Comparison of ENCODE assay signal across 8 mouse cellular contexts in the genomic region with DNA sequence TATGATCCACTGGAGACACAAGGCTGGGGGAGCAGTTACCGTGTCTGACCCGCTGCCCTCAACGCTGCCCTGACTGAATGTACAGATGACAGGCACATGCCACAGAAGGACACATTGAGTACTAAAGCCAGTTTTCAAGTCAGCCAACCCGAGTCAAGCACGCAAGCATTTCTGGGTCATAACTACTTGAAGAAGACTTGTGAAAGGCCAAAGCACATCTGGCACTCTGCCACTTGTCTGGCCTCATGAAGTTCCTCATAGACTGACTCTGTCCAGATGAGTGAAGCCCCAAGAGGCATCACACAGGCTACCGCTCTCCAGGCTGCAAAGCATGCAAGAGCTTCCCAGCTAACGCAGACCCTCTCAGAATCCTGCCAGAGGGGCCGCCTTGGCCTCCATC. TPM values are rescaled to one million over a fixed set of nuclear protein-coding genes. Genes with fewer than 3 reads are reported as not detected.
DNase-seq lines count a peak whose midpoint lies in the region; ATAC-seq and TF ChIP-seq lines count a peak whose summit lies in the region.

No protein-coding gene starts in this region.

- peaks cover 4% of the 10 kb centered on the region; the same call in 1 of the 2 replicates for H3K36me3 ChIP-seq in liver, adult 2 months (ENCODE audit: control insufficient read depth, insufficient read depth, low read length)
- no peaks in the 10 kb centered on the region for H3K36me3 ChIP-seq in liver, embryonic 11.5 days (ENCODE audit: control insufficient read depth, insufficient read depth, low read length)

- no peak overlapping the region for H3K4me3 ChIP-seq in liver, adult 2 months (ENCODE audit: insufficient read depth, low read depth, low read length)
- no peak overlapping the region for H3K4me3 ChIP-seq in liver, embryonic 11.5 days (ENCODE audit: low read depth, low read length)
- no peak overlapping the region for H3K4me3 ChIP-seq in brown adipose tissue, adult 24 weeks (ENCODE audit: insufficient read depth, low read depth, low read length)

- no peak for TF ChIP-seq CTCF in liver, adult 2 months (IDR thresholded peaks at IDR 0.05; ENCODE audit: low read depth, low read length)

- WGBS in liver, adult 2 months: 85% methylated on average over 8 of the region's 8 CpGs
- WGBS in liver, embryonic 11.5 days: 90% methylated on average over 8 of the region's 8 CpGs

- ATAC-seq in liver, embryonic 11.5 days (replicated peaks; ENCODE audit: low FRiP score): no peak

- DNase-seq in liver, adult 2 months (ENCODE audit: extremely low read depth, low read depth, low spot score): peak; percentile 57
- DNase-seq in liver, embryonic 11.5 days (ENCODE audit: low spot score): no peak
- DNase-seq in kidney, adult 9 months: peak; percentile 83
- DNase-seq in monocyte, adult 2 months (ENCODE audit: low read depth in 1 of 2, low spot score in 2 of 2): peak; percentile 27 to 61
- no peak for DNase-seq in cerebellum, postnatal 4 days (ENCODE audit: low spot score in 2 of 2)
- DNase-seq in frontal cortex, postnatal 25 days (ENCODE audit: low spot score in 2 of 2): no peak
- no peak for DNase-seq in neural tube, embryonic 10.5 days (ENCODE audit: extremely low spot score, low spot score)

- H3K9me3 ChIP-seq in liver, embryonic 11.5 days (ENCODE audit: control insufficient read depth, low read length): no peaks in the 10 kb centered on the region

- no peaks in the 10 kb centered on the region for H3K27me3 ChIP-seq in liver, adult 2 months (ENCODE audit: control insufficient read depth, insufficient read depth, low read length)
- H3K27me3 ChIP-seq in liver, embryonic 11.5 days (replicated peaks; ENCODE audit: control insufficient read depth, insufficient read depth, low read length): no peaks in the 10 kb centered on the region

- no peak overlapping the region for H3K4me2 ChIP-seq in liver, embryonic 11.5 days

- no peak overlapping the region for H3K9ac ChIP-seq in liver, adult 2 months (ENCODE audit: low read depth, low read length)
- H3K9ac ChIP-seq in liver, embryonic 11.5 days (ENCODE audit: low read depth, low read length): no peak overlapping the region

- no peaks in the 10 kb centered on the region; the same call in 1 of the 2 replicates for H3K79me2 ChIP-seq in liver, adult 2 months (ENCODE audit: control insufficient read depth, insufficient read depth, low read length)

- peaks cover 4% of the 10 kb centered on the region; the same call in 1 of the 2 replicates for H3K4me1 ChIP-seq in liver, adult 2 months (ENCODE audit: control insufficient read depth, insufficient read depth, low read length)
- H3K4me1 ChIP-seq in liver, embryonic 11.5 days (replicated peaks; ENCODE audit: control insufficient read depth, insufficient read depth, low read length): no peaks in the 10 kb centered on the region
- H3K4me1 ChIP-seq in brown adipose tissue, adult 24 weeks (ENCODE audit: control insufficient read depth, insufficient read depth, insufficient read length, low read length): peaks cover 5% of the 10 kb centered on the region

- TF ChIP-seq POLR2A in liver, adult 2 months (IDR thresholded peaks at IDR 0.05; ENCODE audit: extremely low read depth, insufficient read depth, low read length): no peak

- no peak overlapping the region for H3K27ac ChIP-seq in liver, adult 2 months (replicated peaks; ENCODE audit: insufficient read depth, low read depth, low read length)
- no peak overlapping the region for H3K27ac ChIP-seq in liver, embryonic 11.5 days (ENCODE audit: low read depth, low read length)
- H3K27ac ChIP-seq in brown adipose tissue, adult 24 weeks (replicated peaks; ENCODE audit: low read depth, low read length): peak overlapping the region; percentile 66

RNA-seq across cellular contexts. Expression of gene Gpr183, which starts 31.8 kb away (rescaled TPM):
- 0.37 and 0.67 TPM in 2 replicates for total RNA-seq in liver, adult 2 months (2014; rRNA removed)
- polyA plus RNA-seq in liver, adult 2 months (2012; rRNA removed): 0.17 and 0.26 TPM in 2 replicates
- 3.2 and 3.9 TPM in 2 replicates for polyA plus RNA-seq in liver, embryonic 11.5 days (2014; fragmentation: Nextera tagmentation; extraction: Ambion mirVana)
- 1.3 TPM in 2 replicates for polyA plus RNA-seq in brown adipose tissue, adult 24 weeks (2012; ENCODE audit: insufficient read depth, insufficient read length, missing spikeins)

RNA-seq across cellular contexts. Expression of gene Timm8a2, which starts 37.7 kb away (rescaled TPM):
- total RNA-seq in liver, adult 2 months (2014; rRNA removed): not detected in 2 replicates
- not detected in 2 replicates for polyA plus RNA-seq in liver, adult 2 months (2012; rRNA removed)
- polyA plus RNA-seq in liver, embryonic 11.5 days (2014; fragmentation: Nextera tagmentation; extraction: Ambion mirVana): not detected in 2 replicates
- not detected in 2 replicates for polyA plus RNA-seq in brown adipose tissue, adult 24 weeks (2012; ENCODE audit: insufficient read depth, insufficient read length, missing spikeins)

Comparison
In these comparisons a context has a peak if more than half of its experiments do, and no peak if none do; other contexts are left out.
1. DNase-seq: peak in liver, adult 2 months (single experiment), kidney, adult 9 months (single experiment) and monocyte, adult 2 months (2 of 2); none in liver, embryonic 11.5 days (single experiment), cerebellum, postnatal 4 days (0 of 2), frontal cortex, postnatal 25 days (0 of 2) and neural tube, embryonic 10.5 days (single experiment).